Mouse (Mus musculus): Measurements from ENCODE around the gene Gmfb.

GRCm38 (mm10) chr14:46787454-46787786 is 34.6 kb downstream of the Gmfb start:
- TF ChIP-seq CTCF (IDR thresholded peaks at IDR 0.05; ENCODE audit: borderline replicate concordance, insufficient read depth, low read length) (no peak), POLR2A (IDR thresholded peaks at IDR 0.05; ENCODE audit: low read depth, low read length) (no peak)
